Mouse (Mus musculus): ENCODE measurements at regions not wholly inside any gene's neighbourhood (a gene's known extent, or its start where the extent isn't known, plus 50 kb on each side); places are given as distances from the start of the nearest gene placed in this dataset.

GRCm38 (mm10) chr14:78216229-78216963 is 91.4 kb downstream of the Tnfsf11 start:
- no peak for TF ChIP-seq POLR2A (IDR thresholded peaks at IDR 0.05; ENCODE audit: borderline replicate concordance, insufficient read depth, low read length)
- no peak for TF ChIP-seq CTCF (IDR thresholded peaks at IDR 0.05; ENCODE audit: borderline replicate concordance, insufficient read depth, low read depth, low read length)
